Mouse (Mus musculus) liver, postnatal 0 days (tissue): ENCODE measurements around the gene Ass1. TPM values are rescaled to one million over a fixed set of nuclear protein-coding genes. Genes with fewer than 3 reads are reported as not detected.
"Not testable (repeated sequence)": the region's sequence is repeated elsewhere in the genome, so short reads cannot be mapped to it uniquely, and the experiment has no call there.

Source experiments
- ATAC-seq: fragments of 200-750 bp; cut with Nextera tagmentation; 2 replicates; pipeline ENCODE4 v1.8.0; 2017; ENCODE audit warnings: mild to moderate bottlenecking, moderate library complexity
- DNase-seq: peaks from one replicate; pipeline ENCODE4 v3.0.0-alpha.2; 2016
- H3K27ac ChIP-seq: fragments of 300-500 bp; sonication (generic); 2 replicates; pipeline ENCODE4 v1.5.1; 2014; ENCODE audit warnings: antibody characterized with exemption, moderate library complexity, mild to moderate bottlenecking, low read depth
- H3K27me3 ChIP-seq: fragments of 300-500 bp; sonication (generic); 2 replicates; pipeline ENCODE4 v1.6.1; 2014; ENCODE audit warnings: low read length, control low read depth, mixed read lengths; ENCODE audit not compliant: insufficient read depth
- H3K36me3 ChIP-seq: fragments of 300-500 bp; sonication (generic); replicated peaks from 2 replicates; pipeline ENCODE4 v1.6.1; 2014; ENCODE audit warnings: mild to moderate bottlenecking, control low read depth, low read length, moderate library complexity, mixed read lengths; ENCODE audit not compliant: insufficient read depth
- H3K4me1 ChIP-seq: fragments of 300-500 bp; sonication (generic); 2 replicates; pipeline ENCODE4 v1.6.1; 2014; ENCODE audit warnings: antibody characterized with exemption, mild to moderate bottlenecking, control low read depth; ENCODE audit not compliant: insufficient read depth
- H3K4me2 ChIP-seq: fragments of 300-500 bp; sonication (generic); 2 replicates; pipeline ENCODE4 v1.6.1; 2014; ENCODE audit warnings: low read depth, mild to moderate bottlenecking, low read length, moderate library complexity, mixed read lengths
- H3K4me3 ChIP-seq: fragments of 300-500 bp; sonication (generic); 2 replicates; pipeline ENCODE4 v1.5.1; 2014; ENCODE audit warnings: low read depth, low read length
- H3K9ac ChIP-seq: fragments of 300-500 bp; sonication (generic); replicated peaks from 2 replicates; pipeline ENCODE4 v1.6.1; 2014; ENCODE audit warnings: mild to moderate bottlenecking, moderate library complexity
- H3K9me3 ChIP-seq: fragments of 300-500 bp; sonication (generic); 2 replicates; pipeline ENCODE4 v1.6.1; 2016; ENCODE audit warnings: mild to moderate bottlenecking, control low read depth, low read length, mixed read lengths
- CTCF ChIP-seq: sonication (generic); IDR thresholded peaks from 2 replicates; pipeline ENCODE4 v1.5.1; 2016; ENCODE audit warnings: antibody characterized with exemption, low read depth
- EP300 ChIP-seq: IDR thresholded peaks from 2 replicates; pipeline ENCODE4 v1.6.1; 2016; ENCODE audit warnings: antibody characterized with exemption, low read depth, mild to moderate bottlenecking
- WGBS: fragments of 180-500 bp; shearing (Covaris S2); extraction: QIAGEN DNeasy Blood & Tissue Kit; methylation state at CpG from one replicate; pipeline ENCODE4 v1.1.7; 2014; ENCODE audit not compliant: insufficient replicate concordance; 5-methylcytosine and 5-hydroxymethylcytosine counted together
- polyA plus RNA-seq: library from polyadenylated mRNA; unstranded; fragments of >200 nt; fragmentation: Nextera tagmentation; extraction: Ambion mirVana; gene quantifications from 2 replicates; pipeline ENCODE4 v1.2.1, GENCODE M21; 2015

The Ass1 gene
- polyA plus RNA-seq, 1 experiment from 2014 or later = 853 TPM

- no peak overlapping the region for H3K4me2 ChIP-seq
- no peaks in the 10 kb centered on the region for H3K36me3 ChIP-seq
- ATAC-seq (no peak), DNase-seq (no peak)
- TF ChIP-seq EP300 = no peak
- no peak for TF ChIP-seq CTCF
- H3K27me3 ChIP-seq = no peaks in the 10 kb centered on the region
- H3K4me3 ChIP-seq = no peak overlapping the region
- no peak overlapping the region for H3K9ac ChIP-seq
- no peaks in the 10 kb centered on the region for H3K9me3 ChIP-seq
- 77% methylated on average over 11 of the region's 11 CpGs for WGBS
- no peaks in the 10 kb centered on the region for H3K4me1 ChIP-seq
- no peak overlapping the region for H3K27ac ChIP-seq
These were observed 77.7 kb downstream of the Ass1 start for GRCm38 (mm10) chr2:31547726-31548125.

GRCm38 (mm10) chr2:31550503-31550902 lies 80.5 kb downstream of the Ass1 start:
- Histone ChIP-seq H3K36me3 (no peaks in the 10 kb centered on the region), H3K27ac (no peak overlapping the region), H3K4me2 (no peak overlapping the region), H3K4me1 (no peaks in the 10 kb centered on the region), H3K9ac (no peak overlapping the region), H3K9me3 (no peaks in the 10 kb centered on the region), H3K27me3 (no peaks in the 10 kb centered on the region), H3K4me3 (no peak overlapping the region)
- TF ChIP-seq CTCF = no peak
- TF ChIP-seq EP300 = no peak
- 61% methylated on average over 3 of the region's 3 CpGs for WGBS
- no peak for ATAC-seq
- DNase-seq = no peak

GRCm38 (mm10) chr2:31551351-31551750 lies 81.3 kb downstream of the Ass1 start:
- not testable (repeated sequence) for H3K4me2 ChIP-seq, H3K27ac ChIP-seq, H3K9me3 ChIP-seq, H3K4me3 ChIP-seq, H3K36me3 ChIP-seq, H3K4me1 ChIP-seq, ATAC-seq, DNase-seq, H3K27me3 ChIP-seq, H3K9ac ChIP-seq
- 77% methylated on average over 1 of the region's 3 CpGs for WGBS

- Histone ChIP-seq H3K4me1 (no peaks in the 10 kb centered on the region), H3K27me3 (no peaks in the 10 kb centered on the region), H3K9me3 (no peaks in the 10 kb centered on the region), H3K27ac (no peak overlapping the region), H3K9ac (no peak overlapping the region), H3K4me2 (no peak overlapping the region), H3K4me3 (no peak overlapping the region), H3K36me3 (no peaks in the 10 kb centered on the region)
- WGBS = 78% methylated on average over 10 of the region's 10 CpGs
- TF ChIP-seq CTCF (no peak), EP300 (no peak)
- no peak for DNase-seq
- ATAC-seq = no peak
These were observed 82.0 kb downstream of the Ass1 start for GRCm38 (mm10) chr2:31551971-31552370.

GRCm38 (mm10) chr2:31554619-31555018 lies 84.6 kb downstream of the Ass1 start:
- no peaks in the 10 kb centered on the region for H3K27me3 ChIP-seq
- 76% methylated on average over 5 of the region's 5 CpGs for WGBS
- H3K27ac ChIP-seq = no peak overlapping the region
- H3K9ac ChIP-seq = no peak overlapping the region
- no peak for DNase-seq
- ATAC-seq = no peak
- H3K4me3 ChIP-seq = no peak overlapping the region
- H3K4me2 ChIP-seq = no peak overlapping the region
- no peaks in the 10 kb centered on the region for H3K36me3 ChIP-seq
- no peaks in the 10 kb centered on the region for H3K4me1 ChIP-seq
- H3K9me3 ChIP-seq = no peaks in the 10 kb centered on the region
- TF ChIP-seq CTCF = peak; percentile 45
- TF ChIP-seq EP300 = no peak

Other genes with a start within 250 kb of the Ass1 start
- 0.46 and 0.62 TPM in 2 replicates for gene Ncs1, start 224.4 kb upstream of the Ass1 start, polyA plus RNA-seq
- 0.20 and 0.24 TPM in 2 replicates for gene Hmcn2, start 155.8 kb upstream of the Ass1 start, polyA plus RNA-seq
- 19.4 and 19.5 TPM in 2 replicates for gene Fubp3, start 102.4 kb downstream of the Ass1 start, polyA plus RNA-seq
- not detected in 2 replicates for gene Prdm12, start 169.8 kb downstream of the Ass1 start, polyA plus RNA-seq
- gene Exosc2, start 200.5 kb downstream of the Ass1 start, polyA plus RNA-seq = 14.2 and 14.6 TPM in 2 replicates
- gene Abl1, start 218.2 kb downstream of the Ass1 start, polyA plus RNA-seq = 4.1 and 4.5 TPM in 2 replicates